Mouse (Mus musculus) lung, postnatal 10 days (tissue): ENCODE measurements at regions not wholly inside any gene's neighbourhood (a gene's known extent, or its start where the extent isn't known, plus 50 kb on each side); places are given as distances from the start of the nearest gene placed in this dataset.

Source experiments
- DNase-seq: peaks from one replicate; pipeline ENCODE4 v3.0.0; 2021

- DNase-seq, result no peak
These were observed 86.3 kb downstream of the Hhipl2 start for GRCm38 (mm10) chr1:183504103-183504841.

DNA sequence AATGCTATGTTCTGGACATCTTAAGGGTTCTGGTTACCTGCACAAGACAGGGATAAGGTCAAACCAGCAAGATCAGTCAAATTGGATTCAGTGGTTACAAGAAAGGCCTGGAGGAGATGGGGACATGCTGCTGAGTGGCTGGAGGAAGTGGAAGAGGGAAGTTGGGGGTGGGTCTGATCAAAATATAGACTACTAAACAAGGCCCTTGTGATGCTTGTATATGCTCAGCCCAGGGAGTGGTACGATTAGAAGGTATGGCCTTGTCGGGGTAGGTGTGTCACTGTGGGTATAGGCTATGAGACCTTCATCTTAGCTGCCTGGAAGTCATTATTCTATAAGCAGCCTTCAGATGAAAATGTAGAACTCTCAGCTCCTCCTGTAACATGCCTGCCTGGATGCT lies 89.9 kb downstream of the Hhipl2 start:
- DNase-seq, result no peak

- DNase-seq, result no peak
These were observed 92.7 kb downstream of the Hhipl2 start for GRCm38 (mm10) chr1:183510759-183511158.

DNA sequence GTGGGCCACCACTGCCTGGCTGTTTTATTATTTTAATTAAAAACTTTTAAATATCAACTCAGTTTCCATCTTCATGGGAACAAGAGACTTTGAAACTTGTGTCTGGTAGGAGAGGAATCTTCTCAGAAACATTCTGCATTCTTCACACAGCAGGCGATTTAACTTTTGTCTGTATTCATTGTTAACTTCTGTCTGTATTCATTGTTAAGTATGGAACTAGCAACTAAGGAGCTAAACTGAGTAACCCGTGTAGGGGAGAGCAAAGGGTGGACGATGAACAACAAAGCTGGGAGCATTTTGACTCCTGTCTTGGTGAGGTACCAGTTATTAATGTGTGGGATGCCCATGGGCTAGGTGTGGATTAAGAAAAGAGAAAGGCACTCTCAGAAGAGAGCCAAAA lies 95.9 kb downstream of the Hhipl2 start:
- no peak for DNase-seq

DNA sequence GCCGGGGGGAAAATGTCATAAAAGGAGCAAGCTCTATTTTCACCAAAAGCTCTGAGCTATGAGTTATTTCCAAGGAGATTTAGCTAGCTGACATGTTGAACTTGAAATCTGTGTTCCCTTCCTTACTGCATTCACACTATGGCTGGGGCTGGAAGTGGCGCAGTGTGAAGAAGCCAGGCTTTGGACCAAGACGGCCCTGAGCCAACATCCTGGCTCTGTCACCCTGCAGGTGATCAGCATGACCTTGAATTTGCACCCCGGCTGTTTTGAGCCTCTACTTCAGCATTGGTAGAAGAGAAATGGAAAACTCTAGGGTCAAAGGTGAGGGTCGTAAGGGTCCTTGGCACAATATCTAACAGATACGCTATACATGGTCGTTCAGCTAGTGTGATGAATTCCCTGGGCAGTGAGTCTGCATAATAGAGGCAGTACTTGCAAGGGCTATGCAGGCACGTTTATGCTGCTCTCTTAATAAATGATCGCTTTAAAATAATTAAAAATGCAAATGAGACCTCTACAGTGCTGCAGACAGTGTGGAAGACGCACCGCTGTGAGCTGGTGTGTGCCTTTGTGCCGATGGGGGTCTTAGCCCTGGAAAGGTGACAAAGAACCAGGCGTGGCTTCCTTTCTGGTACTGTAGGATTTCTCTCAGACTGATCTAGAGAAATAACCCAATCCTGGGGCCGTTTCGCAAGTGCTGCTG lies 96.4 kb downstream of the Hhipl2 start:
- no peak for DNase-seq

DNA sequence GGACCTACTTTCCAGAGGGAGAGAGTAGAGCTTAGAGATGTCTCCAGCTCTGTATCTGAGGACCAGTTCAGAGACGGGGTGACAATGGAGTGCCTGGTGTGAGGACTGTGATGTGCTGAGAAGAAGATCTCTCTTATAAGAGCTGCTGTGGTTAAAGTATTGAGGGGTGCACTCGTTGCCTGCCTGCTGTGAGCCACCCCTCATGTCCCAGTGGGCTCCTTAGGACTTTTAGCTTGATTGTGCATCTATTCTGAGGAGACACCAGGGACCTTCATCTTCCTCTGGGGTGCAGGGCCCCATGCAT lies 96.9 kb downstream of the Hhipl2 start:
- no peak for DNase-seq

GRCm38 (mm10) chr1:183516167-183516566 lies 98.2 kb downstream of the Hhipl2 start:
- DNase-seq, result peak; percentile 4

DNA sequence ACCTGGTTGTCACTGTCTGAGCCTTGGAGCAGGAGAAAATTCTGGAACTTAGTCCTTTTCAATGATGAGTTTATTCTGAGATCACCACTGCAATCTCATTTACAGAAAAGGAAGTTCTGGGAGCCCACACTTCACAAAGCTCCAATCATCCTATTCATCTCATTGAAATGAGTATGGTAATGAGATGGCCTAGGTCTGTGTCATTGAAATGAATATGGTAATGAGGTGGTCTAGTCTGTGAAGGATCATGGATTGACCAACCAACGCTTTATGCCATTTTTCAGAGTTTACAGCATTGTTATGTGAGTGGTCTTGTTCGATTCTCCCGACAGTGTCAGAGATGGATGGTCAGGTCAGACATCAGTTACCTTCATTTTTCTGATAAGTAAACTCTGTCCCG lies 99.2 kb downstream of the Hhipl2 start:
- no peak for DNase-seq

DNA sequence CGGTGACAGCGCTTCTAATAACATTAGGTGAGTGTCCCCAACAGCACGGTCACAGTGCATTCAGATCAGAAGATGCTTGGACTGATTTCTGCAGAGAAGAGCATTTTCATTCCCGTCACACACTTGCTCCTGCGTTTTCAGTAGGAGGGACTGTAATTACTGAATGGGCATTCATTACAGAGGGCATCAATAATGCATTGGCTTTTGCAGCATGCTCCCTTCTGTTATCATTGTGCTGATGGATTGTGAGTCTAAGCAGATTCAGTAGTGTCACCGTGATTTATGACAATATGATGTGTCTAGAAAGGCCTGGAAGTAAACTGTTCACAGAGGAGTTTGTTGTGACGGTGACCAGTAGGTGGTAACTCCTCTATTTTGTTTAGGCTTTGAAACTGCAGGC lies 103.6 kb downstream of the Hhipl2 start:
- DNase-seq, result no peak

GRCm38 (mm10) chr1:183533386-183533785 lies 115.4 kb downstream of the Hhipl2 start:
- no peak for DNase-seq

GRCm38 (mm10) chr1:183548752-183549387 lies 130.9 kb downstream of the Hhipl2 start:
- no peak for DNase-seq

- DNase-seq, result peak; percentile 18
These were observed 134.6 kb downstream of the Hhipl2 start for GRCm38 (mm10) chr1:183552617-183553016.

DNA sequence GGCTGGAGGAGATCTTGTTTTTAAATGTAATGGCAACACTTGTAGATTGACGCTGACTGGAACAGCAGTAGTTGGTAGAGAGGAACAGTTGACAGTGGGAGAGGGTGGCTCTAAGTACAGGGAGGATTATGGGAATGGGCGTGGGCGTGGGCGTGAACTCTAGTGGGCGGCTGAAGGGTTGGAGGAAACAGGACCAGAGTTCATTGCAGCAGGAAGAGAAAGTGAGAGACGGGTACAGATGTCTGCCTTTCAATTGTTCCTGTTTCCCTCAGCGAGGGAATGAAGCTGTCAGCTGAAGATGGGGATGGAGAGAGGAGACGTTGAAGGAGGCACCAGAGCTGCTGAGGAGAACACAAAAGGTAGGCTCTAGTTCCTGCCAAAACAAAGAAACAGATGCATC lies 135.2 kb downstream of the Hhipl2 start:
- no peak for DNase-seq

- DNase-seq, result no peak
These were observed 144.8 kb downstream of the Hhipl2 start for GRCm38 (mm10) chr1:183562853-183563252.

DNA sequence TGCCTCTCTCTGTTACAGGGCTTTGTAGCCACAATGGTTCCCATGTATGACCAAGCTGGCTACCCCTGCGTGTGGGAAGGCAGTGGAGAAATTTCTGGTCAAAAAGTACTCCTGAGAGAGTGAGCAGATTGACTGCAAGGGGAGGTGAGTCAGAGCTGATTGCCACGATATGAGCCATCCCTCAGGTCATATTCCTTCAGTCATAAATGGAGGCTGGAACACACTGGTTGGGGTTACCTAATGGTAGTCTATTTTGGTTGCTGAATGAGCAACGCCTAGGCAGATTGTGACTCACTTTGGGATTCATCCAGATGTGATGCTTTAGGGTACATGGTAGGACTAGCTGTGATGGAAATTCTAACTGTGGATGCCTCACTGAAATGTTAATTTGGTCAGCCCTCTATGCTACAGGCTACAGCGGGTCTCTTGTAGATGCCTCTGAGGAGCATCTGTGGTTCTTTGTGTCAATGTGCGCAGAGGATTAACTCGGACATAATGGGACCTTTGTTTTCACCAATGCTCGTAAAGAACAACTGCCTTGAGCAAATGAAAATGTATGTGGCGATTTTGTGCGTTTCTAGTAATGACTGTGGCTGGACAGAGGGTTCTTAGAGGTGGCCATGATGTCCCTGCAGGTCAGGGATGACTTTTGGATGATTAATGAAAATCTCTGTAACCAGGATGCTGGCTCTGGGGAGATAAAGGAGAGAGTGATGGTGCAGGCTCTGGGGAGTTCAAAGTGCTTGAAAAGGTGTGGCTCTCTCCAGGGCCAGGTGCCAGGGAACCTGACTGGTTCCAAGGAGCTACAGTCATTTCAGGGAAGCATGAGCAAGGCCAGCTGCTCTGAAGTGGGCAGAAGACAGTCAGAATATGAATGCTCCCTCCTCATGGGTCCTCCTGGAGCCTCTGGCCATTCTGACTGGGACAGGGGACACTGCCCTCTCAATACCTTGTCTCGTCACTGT lies 155.9 kb downstream of the Hhipl2 start:
- DNase-seq, result no peak

- no peak for DNase-seq
These were observed 166.8 kb downstream of the Hhipl2 start for GRCm38 (mm10) chr1:183584861-183585260.

GRCm38 (mm10) chr1:183586406-183586805 lies 168.4 kb downstream of the Hhipl2 start:
- no peak for DNase-seq

DNA sequence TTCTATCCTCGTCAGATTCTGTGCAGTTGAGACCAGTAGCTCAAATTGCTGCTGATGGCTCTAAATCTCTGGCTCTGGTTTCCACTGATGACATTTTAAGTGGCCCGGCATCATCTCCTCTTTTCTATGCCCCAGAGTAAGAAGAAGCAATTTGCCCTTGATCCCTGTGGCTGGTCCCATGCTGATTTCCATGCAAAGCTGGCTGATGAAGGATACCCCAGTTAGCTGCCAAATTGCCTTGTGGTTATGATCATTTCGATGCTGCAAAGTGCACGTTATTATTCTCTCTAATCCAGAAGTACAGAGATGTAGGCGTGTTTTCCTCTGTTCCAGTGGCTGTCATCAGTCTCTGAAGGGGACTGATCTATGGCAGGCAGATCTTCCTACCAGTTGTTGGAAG lies 177.3 kb downstream of the Hhipl2 start:
- DNase-seq, result no peak

DNA sequence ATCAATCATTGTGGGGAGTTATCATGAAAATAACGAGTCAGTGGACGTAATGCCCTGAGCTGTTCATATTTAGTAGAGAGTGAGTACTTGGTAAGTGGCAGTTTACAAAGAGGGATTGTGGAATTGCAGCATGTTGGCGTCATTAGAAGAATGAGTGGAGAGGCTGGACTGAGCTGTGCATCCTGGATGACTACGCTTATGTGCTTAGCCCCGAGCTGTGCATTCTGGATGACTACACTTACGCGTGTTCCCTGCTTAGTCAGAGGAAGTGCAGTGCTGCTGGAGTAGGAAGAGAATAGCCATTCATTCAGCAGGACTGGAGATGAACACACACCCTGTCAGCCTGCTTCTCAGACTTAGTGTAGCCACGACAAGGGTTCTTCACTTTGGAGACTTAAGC lies 182.5 kb downstream of the Hhipl2 start:
- no peak for DNase-seq

- DNase-seq, result no peak
These were observed 194.1 kb downstream of the Hhipl2 start for GRCm38 (mm10) chr1:183611966-183612694.

DNA sequence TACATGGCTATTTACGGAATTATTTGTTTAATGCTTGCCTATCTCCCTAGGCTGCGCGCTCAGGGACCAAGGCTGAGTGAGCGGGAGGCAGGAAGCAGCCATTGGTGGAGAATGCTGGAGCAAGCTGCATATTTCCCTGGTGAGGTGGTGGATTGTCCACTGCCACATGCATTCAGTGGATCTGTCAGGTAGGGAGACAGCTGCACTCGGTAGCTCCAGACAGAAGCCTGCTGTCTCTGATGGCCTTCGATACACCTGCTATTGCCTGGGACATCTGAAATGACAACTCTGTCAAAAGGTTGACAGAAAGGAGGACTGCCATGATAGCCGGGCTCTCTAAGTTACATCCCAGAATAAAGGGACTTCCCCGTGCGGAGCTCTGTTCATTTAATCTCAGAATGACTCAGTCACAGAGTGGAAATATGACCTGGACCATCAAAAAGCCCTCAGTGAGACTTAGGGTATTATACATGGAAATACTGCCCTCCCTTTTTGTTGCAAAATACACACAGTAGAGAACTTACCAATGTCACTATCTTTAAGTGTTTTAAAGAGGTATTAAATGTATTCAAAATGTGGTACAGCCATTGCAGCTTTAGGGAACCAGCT lies 201.5 kb downstream of the Hhipl2 start:
- no peak for DNase-seq

DNA sequence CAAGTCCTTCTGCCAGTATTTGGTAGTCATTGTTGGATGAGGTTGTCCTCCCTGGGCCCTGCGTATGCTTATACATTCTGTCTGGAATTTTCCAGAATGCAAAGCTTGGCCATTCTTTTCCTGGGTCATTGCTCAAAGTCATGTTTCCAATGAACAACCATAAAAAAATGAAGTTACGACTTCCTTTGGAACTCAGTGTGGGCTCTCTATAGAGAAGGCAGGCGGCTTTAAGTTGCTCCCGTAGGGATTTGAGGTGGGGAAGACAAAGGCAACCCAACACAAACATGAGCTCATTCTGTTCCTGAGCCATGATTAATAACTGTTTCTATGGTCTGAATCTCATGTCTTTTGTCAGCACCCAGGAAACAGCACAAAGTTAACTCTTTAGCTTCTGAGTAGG lies 204.3 kb downstream of the Hhipl2 start:
- DNase-seq, result no peak
